Mouse (Mus musculus): ENCODE results near the gene Prss56. TPM values are rescaled to one million over a fixed set of nuclear protein-coding genes. Genes with fewer than 3 reads are reported as not detected.
A peak's percentile ranks its signal among the peaks of the same experiment; 100 is the strongest.

Gene Prss56
- total RNA-seq (2021) = not detected
- long read RNA-seq, experiment 1 = 0 reads
- long read RNA-seq, experiment 2 = 0 reads

DNA sequence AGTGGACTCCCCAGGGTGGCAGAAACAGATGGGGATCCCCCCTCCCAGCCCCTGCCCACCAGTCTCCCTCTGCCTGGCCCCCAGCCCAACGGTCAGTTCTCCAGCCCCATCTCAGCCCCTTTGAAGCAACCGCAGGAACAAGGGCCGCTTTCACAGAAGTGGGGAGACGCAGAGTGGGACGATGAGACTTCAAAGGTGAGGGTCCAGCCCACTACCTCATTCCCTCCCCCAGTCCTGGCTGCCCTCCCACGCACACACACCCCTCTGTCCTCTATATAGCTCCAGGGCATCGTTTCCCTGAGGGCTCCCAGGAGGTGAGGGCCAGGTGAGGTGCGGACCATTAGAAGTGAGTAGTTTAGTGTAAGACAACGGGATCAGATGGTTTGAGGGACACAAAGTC, at the start of gene Prss56:
Gene Prss56, plus strand, starts transcription at position 301 of the 400 bp plus-strand sequence.
- no peak for DNase-seq (ENCODE audit: low spot score)

GRCm38 (mm10) chr1:87141550-87141949, 41.6 kb upstream of the Prss56 start:
- no peak for DNase-seq (ENCODE audit: low spot score)

GRCm38 (mm10) chr1:87142456-87142855, 40.7 kb upstream of the Prss56 start:
- peak; percentile 9 for DNase-seq (ENCODE audit: low spot score)

GRCm38 (mm10) chr1:87143141-87143540, 40.0 kb upstream of the Prss56 start:
- no peak for DNase-seq (ENCODE audit: low spot score)

DNA sequence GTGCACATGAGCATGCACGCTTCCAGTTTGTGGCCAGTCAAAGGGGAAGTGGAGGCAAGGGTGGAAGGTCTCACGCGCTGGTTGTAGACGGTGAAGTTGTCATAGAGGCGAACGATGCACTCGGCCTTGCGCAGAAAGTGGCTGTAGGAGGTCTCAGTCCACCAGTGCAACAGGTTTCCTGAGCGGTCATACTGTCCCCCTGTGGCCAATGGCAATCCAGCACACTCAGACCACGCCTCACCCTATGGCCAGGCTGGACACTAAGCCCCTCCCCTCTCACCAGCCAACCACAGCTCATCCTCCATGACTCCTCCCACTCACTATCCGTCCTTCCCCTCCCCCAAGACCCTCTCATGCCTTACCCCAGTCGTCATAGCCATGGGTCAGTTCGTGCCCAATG, 33.7 kb upstream of the Prss56 start:
- no peak for DNase-seq (ENCODE audit: low spot score)

- peak; percentile 48 for DNase-seq (ENCODE audit: low spot score)
Observed at GRCm38 (mm10) chr1:87151286-87151685, 31.8 kb upstream of the Prss56 start.

DNA sequence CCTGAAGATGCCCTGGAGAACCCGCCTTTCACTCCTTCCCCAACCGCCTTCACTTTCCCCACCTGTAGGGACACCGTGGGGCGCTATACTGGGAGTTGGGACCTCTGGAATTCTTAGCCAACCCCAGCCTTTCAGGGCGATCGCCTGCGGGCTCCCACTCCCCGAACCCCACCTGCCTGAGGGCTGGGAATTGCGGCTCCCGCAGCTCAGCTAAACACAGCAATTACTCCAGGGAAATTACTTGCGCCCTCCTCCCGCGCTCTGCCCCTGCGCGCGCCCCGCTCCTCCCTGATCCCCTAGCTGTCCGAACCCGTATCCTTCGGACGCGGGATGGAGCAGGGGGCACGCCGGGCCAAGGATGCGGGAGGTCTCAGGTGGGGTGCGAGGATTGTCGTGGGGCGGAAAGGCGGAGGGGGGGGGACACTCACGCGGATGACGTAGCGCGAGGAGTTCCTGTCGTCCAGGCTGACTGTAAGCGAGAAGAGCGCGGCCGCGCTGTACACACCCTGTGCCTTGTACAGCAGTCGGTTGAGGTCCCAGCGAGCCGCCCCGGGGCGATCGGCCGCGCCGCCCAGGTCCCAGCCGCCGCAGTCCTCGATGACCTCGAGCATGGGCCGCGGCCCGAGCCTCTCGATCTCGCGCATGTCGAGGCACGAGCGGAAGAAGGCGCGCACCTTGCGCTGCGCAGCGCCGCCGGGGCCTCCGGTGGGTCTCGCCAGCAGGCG, 29.2 kb upstream of the Prss56 start:
- no peak for DNase-seq (ENCODE audit: low spot score)

- DNase-seq (ENCODE audit: low spot score) = no peak
Observed at GRCm38 (mm10) chr1:87154501-87155120, 28.5 kb upstream of the Prss56 start.

- DNase-seq (ENCODE audit: low spot score) = no peak
Observed at GRCm38 (mm10) chr1:87155531-87156198, 27.4 kb upstream of the Prss56 start.

DNA sequence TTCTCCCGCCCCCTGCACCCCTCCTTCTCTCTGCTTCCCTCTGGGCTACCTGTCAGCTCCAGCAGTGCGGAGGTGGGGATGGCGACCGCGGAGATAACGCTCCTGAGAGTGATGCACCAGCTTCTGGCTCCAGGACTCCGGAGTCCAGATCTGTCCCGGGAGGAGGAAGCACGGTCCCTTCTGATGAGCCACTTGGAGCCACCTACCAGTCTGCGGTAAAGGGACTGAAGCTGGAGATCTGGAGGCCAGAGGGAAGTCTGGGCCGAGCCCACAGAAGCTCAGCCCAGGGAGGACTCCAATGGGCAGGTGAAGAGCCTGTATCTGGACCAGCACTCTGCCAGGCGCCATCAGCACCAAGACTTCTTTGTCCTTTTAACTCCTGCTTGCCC, 26.9 kb upstream of the Prss56 start, which contains the start of gene Ecel1:
Gene Ecel1, minus strand, starts transcription at position 323 of the 389 bp plus-strand sequence.
- no peak for DNase-seq (ENCODE audit: low spot score)

- no peak for DNase-seq (ENCODE audit: low spot score)
Observed at GRCm38 (mm10) chr1:87159396-87159795, 23.7 kb upstream of the Prss56 start.

GRCm38 (mm10) chr1:87164164-87164795, 18.8 kb upstream of the Prss56 start:
- no peak for DNase-seq (ENCODE audit: low spot score)

- no peak for DNase-seq (ENCODE audit: low spot score)
Observed at GRCm38 (mm10) chr1:87164796-87165184, 18.3 kb upstream of the Prss56 start.

GRCm38 (mm10) chr1:87170458-87170857, 12.7 kb upstream of the Prss56 start:
- no peak for DNase-seq (ENCODE audit: low spot score)

GRCm38 (mm10) chr1:87171312-87171711, 11.8 kb upstream of the Prss56 start:
- DNase-seq (ENCODE audit: low spot score) = no peak

DNA sequence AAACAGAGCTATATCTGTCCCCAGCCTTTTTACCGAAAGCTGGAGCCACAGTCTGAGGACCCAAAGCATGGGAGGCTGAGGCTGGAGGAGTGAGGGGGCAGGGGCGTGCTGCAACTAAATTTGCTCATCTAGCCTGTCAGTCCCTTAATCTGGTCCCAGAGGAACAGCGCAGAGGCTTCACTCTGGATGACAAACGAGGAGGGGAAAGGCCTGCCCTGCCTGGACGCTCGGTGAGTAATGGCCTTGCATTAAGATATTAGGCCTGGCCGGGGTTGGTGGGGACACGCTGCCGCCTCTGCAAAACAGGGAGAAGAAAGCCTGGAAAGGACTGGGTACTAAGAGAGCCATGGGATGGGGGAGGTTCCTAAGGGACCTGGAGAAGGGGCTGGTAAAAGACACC, 10.8 kb upstream of the Prss56 start:
- DNase-seq (ENCODE audit: low spot score) = no peak

DNA sequence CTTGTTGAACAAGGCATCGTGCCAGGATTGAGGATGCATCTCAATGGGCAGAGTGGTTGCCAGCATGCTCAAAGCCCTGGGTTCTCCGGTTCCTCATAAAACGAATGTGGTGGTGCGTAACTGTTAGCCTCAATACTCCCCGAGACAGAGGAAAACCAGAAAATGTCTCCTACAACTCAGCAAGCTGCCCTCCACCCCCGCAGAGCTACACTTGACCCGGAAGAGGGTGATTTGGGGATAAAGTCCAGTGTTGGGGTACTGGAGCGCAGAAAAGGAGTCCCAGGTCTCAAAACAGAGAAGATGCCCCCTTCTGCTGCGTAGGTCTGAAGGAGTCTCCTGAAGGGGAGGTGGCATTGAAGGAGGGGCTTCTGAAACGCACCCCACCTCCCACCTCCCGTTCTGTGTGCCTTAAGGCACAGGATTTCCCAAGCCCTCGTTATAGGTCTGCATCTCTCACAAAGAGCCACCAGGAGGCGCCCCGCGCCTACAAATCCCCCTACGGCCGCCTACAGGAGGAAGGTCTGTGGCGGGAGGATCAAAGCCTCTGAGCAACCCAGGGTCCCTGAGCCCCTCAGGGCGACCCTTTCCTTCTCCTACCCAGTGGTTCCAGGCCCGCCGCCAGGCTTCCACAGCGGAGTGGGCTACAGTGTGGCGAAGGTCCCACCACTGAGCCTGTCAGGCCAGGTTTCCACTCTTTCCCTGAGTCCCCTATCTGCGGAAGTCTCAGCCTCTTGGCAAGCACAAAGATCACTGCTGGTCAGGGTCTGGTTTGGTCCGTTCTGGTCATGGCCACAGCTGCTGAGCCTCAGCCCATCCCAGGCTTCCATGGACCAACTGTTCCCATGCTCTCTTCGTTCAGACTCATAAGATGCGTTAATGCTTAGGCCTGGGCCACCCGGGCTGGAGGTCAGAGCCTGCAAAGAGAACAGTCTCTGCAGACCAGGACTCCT, 8.8 kb upstream of the Prss56 start:
- peak; percentile 61 for DNase-seq (ENCODE audit: low spot score)

DNA sequence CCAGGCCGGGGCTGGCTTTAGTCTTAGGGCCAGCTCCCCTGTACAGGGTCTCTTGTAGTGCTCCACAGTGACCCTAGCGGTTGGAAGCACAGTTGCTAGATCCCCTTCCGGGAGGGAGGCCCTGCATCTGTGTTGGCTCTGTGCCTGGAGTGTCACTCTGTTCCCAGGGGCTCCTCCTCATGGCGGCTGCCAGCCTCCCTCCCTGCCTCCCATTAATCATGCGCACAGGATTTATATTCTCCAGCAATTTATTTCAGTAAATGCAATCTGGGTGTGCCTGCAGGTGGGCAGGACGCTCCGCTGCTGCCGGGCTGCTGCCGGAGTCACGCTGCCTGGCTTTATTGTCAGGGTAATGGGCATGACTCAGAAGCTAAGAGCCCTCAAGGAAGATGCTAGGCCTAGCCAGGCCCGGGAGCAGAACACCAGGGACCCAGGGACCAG, 7.2 kb upstream of the Prss56 start:
- peak; percentile 25 for DNase-seq (ENCODE audit: low spot score)

DNA sequence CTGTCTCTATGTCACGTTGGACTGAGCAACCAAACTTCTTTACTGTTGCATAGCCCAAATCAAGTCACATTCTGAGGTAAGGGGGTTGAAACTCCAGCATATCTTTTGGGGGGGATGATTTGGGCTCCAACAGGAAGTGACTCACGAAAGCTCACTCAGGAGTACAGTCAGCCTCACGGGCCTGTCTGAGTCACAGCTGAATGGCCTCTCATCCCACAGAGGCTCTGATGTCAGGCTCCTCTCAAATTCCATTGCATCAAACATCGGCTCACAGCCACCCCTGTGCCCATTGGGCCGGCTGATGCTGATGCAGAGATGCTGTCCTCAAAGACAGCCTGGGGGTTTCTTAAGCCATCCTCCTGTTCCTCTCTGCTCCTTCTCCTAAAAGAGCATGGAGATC, 2.2 kb upstream of the Prss56 start:
- DNase-seq (ENCODE audit: low spot score) = no peak

GRCm38 (mm10) chr1:87183998-87184750, 1.1 kb downstream of the Prss56 start:
- DNase-seq (ENCODE audit: low spot score) = no peak

Measured in gastrocnemius, adult 18-20 months (tissue).